Mouse (Mus musculus) E14TG2a.4 (cell line): ENCODE results near the gene Ddx42.
A peak's percentile ranks its signal among the peaks of the same experiment; 100 is the strongest.

ENCODE experiments used
- H3K27me3 ChIP-seq: 2 replicates; pipeline ENCODE4 v1.6.1; 2014; ENCODE audit warnings: low read length, control low read depth; ENCODE audit not compliant: insufficient read depth
- H3K36me3 ChIP-seq: 2 replicates; pipeline ENCODE4 v1.6.1; 2014; ENCODE audit warnings: low read length, control low read depth; ENCODE audit not compliant: insufficient read depth
- H3K4me1 ChIP-seq: replicated peaks from 2 replicates; pipeline ENCODE4 v1.6.1; 2014; ENCODE audit warnings: low read depth, low read length, control low read depth
- H3K4me3 ChIP-seq: replicated peaks from 2 replicates; pipeline ENCODE4 v1.5.1; 2014; ENCODE audit warnings: mild to moderate bottlenecking, low read length
- H3K9me3 ChIP-seq: 2 replicates; pipeline ENCODE4 v1.6.1; 2014; ENCODE audit warnings: low read length, control low read depth
- CTCF ChIP-seq: conservative IDR thresholded peaks from 2 replicates; pipeline ENCODE4 v1.5.1; 2014; ENCODE audit warnings: low read length
- NANOG ChIP-seq: IDR thresholded peaks from 2 replicates; pipeline ENCODE4 v1.6.1; 2014; ENCODE audit warnings: borderline replicate concordance, low read length, mixed read lengths
- POU5F1 ChIP-seq: IDR thresholded peaks from 2 replicates; pipeline ENCODE4 v1.6.1; 2014; ENCODE audit warnings: low read length, borderline replicate concordance

Ddx42 gene

DNA sequence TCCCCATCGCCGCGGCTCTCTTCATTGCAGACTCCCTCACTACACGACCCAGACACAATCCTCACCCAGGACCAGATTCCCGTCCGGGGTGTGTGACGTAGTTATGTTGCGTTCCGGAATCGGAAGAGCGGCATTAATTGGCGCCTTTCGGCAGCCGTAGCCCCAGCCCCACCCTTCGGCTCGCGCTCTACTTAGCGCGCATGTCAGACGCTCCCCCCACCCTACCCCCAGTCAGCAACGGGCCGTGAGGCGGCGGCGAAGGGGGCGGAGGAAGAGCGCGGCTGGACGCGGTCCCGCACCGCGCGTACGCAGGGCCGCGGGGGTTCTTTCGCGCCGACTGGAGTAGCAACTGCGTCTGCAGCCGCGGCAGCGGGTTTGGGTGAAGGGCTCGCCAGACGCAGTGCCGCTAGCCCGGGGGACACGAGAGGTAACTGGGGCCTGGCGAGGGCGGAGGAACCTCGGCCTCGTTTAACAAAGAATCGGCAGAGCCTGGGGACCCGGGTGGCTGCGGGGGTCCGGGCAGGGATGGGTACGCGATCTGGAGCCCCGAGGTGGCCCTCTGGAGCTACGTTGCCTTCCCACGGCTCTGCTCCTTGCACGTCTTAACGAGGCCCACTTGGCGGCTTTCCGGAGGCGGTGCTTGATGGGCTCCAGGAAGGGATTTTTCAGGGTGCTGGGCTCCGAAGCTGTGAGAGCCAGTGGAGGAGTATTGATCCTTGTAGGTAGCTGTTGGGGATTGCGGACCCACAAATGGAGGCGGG is at the start of gene Ddx42:
Gene Ddx42 (plus strand): TSS at position 197 of the 761 bp plus-strand sequence.
- Histone ChIP-seq H3K4me1 (peaks cover 33% of the 10 kb centered on the region), H3K36me3 (peaks cover 29% of the 10 kb centered on the region), H3K9me3 (no peaks in the 10 kb centered on the region), H3K27me3 (no peaks in the 10 kb centered on the region), H3K4me3 (peak within 1 kb of the TSS; percentile 99)
- no peak for TF ChIP-seq CTCF
- no peak for TF ChIP-seq POU5F1
- no peak for TF ChIP-seq NANOG

DNA sequence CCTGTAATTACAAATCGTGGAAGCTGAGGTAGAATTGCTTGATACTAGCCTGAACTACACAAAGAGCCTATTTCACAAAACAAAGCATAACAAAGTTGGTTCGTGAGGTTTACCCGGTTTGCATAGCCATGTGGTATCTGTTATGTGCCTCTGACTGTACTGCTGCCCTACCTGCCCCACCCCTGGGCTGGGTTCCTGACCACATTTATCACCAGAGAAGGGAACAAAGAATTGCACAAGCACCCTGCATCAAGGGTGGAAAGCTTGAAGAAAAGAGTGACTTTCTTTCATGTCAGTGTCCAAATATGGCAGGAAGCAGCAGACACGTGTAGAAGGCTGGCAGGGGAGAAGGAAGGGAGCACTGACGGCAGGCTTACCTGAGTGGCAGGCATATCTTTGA is 49.3 kb upstream of the Ddx42 start:
- Histone ChIP-seq H3K27me3 (no peaks in the 10 kb centered on the region), H3K36me3 (peaks cover 79% of the 10 kb centered on the region), H3K4me1 (peaks cover 28% of the 10 kb centered on the region), H3K4me3 (no peak overlapping the region), H3K9me3 (no peaks in the 10 kb centered on the region)
- TF ChIP-seq NANOG (no peak), CTCF (no peak), POU5F1 (no peak)

DNA sequence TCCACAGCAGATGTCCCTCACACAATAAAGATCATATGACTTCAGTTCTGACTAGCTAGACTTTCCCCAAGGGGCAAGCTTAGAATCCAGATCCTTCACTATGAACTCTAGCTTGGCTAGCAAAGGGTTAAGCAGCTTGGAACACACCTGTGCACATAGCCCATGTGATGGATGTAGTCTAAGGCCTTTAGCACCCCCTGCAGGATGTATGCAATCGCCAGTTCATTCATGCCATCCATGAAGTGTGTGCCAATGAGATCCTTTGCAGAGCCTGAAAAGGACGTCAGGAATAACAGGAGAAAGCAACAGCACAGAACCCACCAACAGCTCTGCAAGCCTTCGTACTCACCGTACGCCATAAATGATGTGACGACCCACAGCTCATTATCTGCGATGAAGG is 45.9 kb upstream of the Ddx42 start:
- TF ChIP-seq CTCF (peak; percentile 39), NANOG (no peak)
- Histone ChIP-seq H3K4me1 (peaks cover 12% of the 10 kb centered on the region), H3K4me3 (no peak overlapping the region), H3K9me3 (no peaks in the 10 kb centered on the region), H3K27me3 (no peaks in the 10 kb centered on the region), H3K36me3 (peaks cover 53% of the 10 kb centered on the region)

DNA sequence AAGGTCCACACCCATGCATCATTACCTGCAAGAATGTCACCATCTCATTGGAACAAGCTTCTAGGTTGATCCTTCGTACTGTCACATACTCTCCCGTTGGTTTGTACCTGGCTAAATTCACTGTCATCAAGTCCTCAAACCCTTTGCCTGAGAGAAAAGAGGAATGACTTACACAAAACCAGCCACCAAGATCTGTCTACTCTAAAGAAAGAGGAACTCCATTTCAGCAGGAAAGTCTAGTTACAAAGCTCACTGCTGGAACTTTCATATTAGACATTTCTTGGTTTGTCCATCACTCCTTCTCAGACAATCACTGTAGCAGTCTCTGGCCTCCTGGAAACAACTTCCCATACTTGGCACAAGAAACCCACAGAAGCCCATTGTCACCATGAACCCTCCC is 43.5 kb upstream of the Ddx42 start:
- no peak overlapping the region for H3K4me3 ChIP-seq
- H3K4me1 ChIP-seq, result peaks cover 2% of the 10 kb centered on the region; the same call in 1 of the 2 replicates
- H3K9me3 ChIP-seq, result no peaks in the 10 kb centered on the region
- H3K27me3 ChIP-seq, result no peaks in the 10 kb centered on the region
- TF ChIP-seq POU5F1, result no peak
- no peak for TF ChIP-seq CTCF
- TF ChIP-seq NANOG, result no peak
- H3K36me3 ChIP-seq, result peaks cover 31% of the 10 kb centered on the region

DNA sequence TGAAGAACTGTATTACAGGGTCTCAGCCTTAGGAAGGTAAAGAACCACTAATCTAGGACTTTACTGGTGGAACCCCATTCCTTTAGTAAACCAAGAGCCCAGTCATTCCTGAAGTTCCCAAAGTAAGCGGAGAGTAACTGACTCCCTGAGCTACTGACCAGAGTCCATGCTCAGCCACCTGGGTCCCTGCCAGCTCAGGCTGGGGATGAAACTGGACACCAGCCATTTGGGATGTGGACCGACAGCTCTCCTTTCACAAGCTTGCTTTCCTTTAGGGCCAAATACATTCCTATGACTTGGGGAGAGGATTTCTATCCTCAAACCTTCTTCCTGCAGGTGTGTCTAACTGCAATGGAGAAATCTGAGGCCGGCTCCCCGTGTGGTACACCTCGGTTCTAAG is 42.4 kb upstream of the Ddx42 start:
- no peak for TF ChIP-seq CTCF
- no peak for TF ChIP-seq NANOG
- TF ChIP-seq POU5F1, result no peak
- Histone ChIP-seq H3K4me1 (no peaks in the 10 kb centered on the region), H3K36me3 (peaks cover 24% of the 10 kb centered on the region), H3K4me3 (no peak overlapping the region), H3K9me3 (no peaks in the 10 kb centered on the region), H3K27me3 (no peaks in the 10 kb centered on the region)

DNA sequence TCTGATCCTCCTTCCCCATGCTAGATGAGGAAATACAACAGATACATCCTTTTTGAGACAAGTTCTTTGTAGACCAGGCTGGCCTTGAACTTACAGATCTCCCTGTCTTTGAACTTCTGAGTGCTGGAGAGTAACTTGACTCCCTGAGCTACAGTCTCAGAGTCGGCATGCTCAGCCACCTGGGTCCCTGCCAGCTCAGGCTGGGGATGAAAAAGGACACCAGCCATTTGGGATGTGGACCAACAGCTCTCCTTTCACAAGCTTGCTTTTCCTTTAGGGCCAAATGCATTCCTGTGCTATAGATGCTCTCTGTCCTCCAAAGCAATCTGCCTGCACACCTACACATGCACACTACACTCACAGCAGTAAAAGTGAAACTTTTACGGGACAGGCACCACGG is 41.6 kb upstream of the Ddx42 start:
- H3K4me3 ChIP-seq, result no peak overlapping the region
- TF ChIP-seq CTCF (no peak), POU5F1 (no peak), NANOG (no peak)
- no peaks in the 10 kb centered on the region for H3K27me3 ChIP-seq
- H3K36me3 ChIP-seq, result peaks cover 17% of the 10 kb centered on the region
- H3K9me3 ChIP-seq, result no peaks in the 10 kb centered on the region
- no peaks in the 10 kb centered on the region for H3K4me1 ChIP-seq

DNA sequence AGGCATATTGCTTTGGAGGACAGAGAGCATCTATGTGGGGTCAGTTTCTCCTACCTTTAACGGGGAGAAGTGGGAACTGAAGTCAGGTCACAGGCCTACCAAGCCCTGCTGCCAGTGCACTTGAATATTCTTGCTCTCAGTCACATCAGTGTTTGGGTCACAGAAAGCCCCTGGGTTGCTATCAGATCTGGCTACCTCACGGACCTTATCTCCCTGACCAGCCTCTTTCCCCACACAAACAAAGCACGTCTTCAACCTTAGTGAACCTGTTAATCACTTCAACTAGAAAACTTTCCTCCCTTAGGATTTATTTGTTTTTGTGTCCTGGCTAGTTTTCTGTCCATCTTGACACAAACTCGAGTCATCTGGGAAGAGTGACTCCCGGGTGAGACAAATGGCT is 40.4 kb upstream of the Ddx42 start:
- TF ChIP-seq NANOG (no peak), POU5F1 (no peak), CTCF (no peak)
- Histone ChIP-seq H3K36me3 (peaks cover 15% of the 10 kb centered on the region; the same call in 1 of the 2 replicates), H3K27me3 (no peaks in the 10 kb centered on the region)

DNA sequence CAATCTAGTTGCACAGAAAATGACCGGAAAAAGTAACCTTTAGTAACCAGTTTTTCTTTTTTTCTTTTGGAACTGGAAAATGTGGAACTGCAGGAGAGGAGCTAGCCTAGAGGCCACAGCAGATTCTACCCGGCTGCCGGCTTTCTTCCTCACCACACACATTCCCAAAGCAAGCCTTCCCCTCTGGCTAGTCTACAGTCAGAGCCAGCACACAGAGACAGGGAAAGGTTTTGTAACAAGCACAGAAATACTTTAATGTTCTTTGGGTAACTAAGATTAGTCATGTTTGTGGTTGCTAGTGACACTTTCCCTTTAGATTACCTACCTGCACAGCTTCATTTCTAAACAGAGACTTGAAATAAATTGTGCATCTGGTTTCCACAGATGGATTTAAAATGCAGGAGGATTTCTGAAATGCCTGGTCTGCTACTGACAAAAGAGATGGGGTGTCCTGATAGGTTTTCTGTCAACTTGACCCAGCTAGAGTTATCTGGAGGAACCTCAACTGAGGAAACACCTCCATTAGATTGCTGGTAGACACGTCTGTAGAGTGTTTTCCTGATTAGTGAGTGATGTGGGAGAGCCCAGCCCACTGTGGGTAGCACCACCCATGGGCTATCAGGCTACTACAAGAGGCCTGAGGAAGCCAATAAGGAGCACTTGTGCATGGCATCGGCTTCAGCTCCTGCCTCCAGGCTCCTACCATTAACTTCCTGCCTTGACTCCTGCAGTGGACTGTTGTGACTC is 38.5 kb upstream of the Ddx42 start:
- H3K9me3 ChIP-seq, result no peaks in the 10 kb centered on the region
- no peak for TF ChIP-seq NANOG
- no peak for TF ChIP-seq CTCF
- TF ChIP-seq POU5F1, result no peak
- H3K36me3 ChIP-seq, result peaks cover 16% of the 10 kb centered on the region
- H3K27me3 ChIP-seq, result no peaks in the 10 kb centered on the region
- H3K4me3 ChIP-seq, result no peak overlapping the region
- no peaks in the 10 kb centered on the region for H3K4me1 ChIP-seq

More for the DNA sequence above, 40.4 kb upstream of the Ddx42 start:
- Histone ChIP-seq H3K4me3 (no peak overlapping the region), H3K9me3 (no peaks in the 10 kb centered on the region), H3K4me1 (no peaks in the 10 kb centered on the region)
